Mouse (Mus musculus) hindbrain, embryonic 11.5 days (tissue): ENCODE data around the gene Tfrc. TPM values are rescaled to one million over a fixed set of nuclear protein-coding genes. Genes with fewer than 3 reads are reported as not detected.

Source experiments
- ATAC-seq: fragments of 200-750 bp; cut with Nextera tagmentation; 2 replicates; pipeline ENCODE4 v1.8.0; 2017; ENCODE audit warnings: mild to moderate bottlenecking, moderate TSS enrichment, moderate library complexity; ENCODE audit not compliant: low FRiP score
- DNase-seq: peaks from one replicate; pipeline ENCODE4 v3.0.0-alpha.2; 2015; ENCODE audit warnings: low spot score
- H3K27ac ChIP-seq: fragments of 300-500 bp; sonication (generic); 2 replicates; pipeline ENCODE4 v1.5.1; 2014; ENCODE audit warnings: mild to moderate bottlenecking, low read depth, low read length
- H3K27me3 ChIP-seq: fragments of 300-500 bp; sonication (generic); 2 replicates; pipeline ENCODE4 v1.6.1; 2014; ENCODE audit warnings: mild to moderate bottlenecking, low read length, moderate library complexity, mixed read lengths; ENCODE audit not compliant: control insufficient read depth, insufficient read depth
- H3K36me3 ChIP-seq: fragments of 300-500 bp; sonication (generic); 2 replicates; pipeline ENCODE4 v1.6.1; 2014; ENCODE audit warnings: mild to moderate bottlenecking, low read length, moderate library complexity, mixed read lengths; ENCODE audit not compliant: control insufficient read depth, insufficient read depth
- H3K4me1 ChIP-seq: fragments of 300-500 bp; sonication (generic); replicated peaks from 2 replicates; pipeline ENCODE4 v1.6.1; 2014; ENCODE audit warnings: low read length, mixed read lengths; ENCODE audit not compliant: control insufficient read depth, insufficient read depth
- H3K4me2 ChIP-seq: fragments of 300-500 bp; sonication (generic); replicated peaks from 2 replicates; pipeline ENCODE4 v1.6.1; 2014; ENCODE audit warnings: mild to moderate bottlenecking, low read depth, low read length
- H3K4me3 ChIP-seq: fragments of 300-500 bp; sonication (generic); 2 replicates; pipeline ENCODE4 v1.5.1; 2014; ENCODE audit warnings: low read depth, low read length
- H3K9ac ChIP-seq: fragments of 300-500 bp; sonication (generic); 2 replicates; pipeline ENCODE4 v1.6.1; 2014; ENCODE audit warnings: low read depth, low read length
- H3K9me3 ChIP-seq: fragments of 300-500 bp; sonication (generic); 2 replicates; pipeline ENCODE4 v1.6.1; 2016; ENCODE audit warnings: low read length; ENCODE audit not compliant: control insufficient read depth
- WGBS: fragments of 180-500 bp; shearing (Covaris S2); extraction: QIAGEN DNeasy Blood & Tissue Kit; methylation state at CpG from one replicate; pipeline ENCODE4 v1.1.7; 2014; 5-methylcytosine and 5-hydroxymethylcytosine counted together
- polyA plus RNA-seq: library from polyadenylated mRNA; unstranded; fragments of >200 nt; fragmentation: Nextera tagmentation; extraction: Ambion mirVana; gene quantifications from 2 replicates; pipeline ENCODE4 v1.2.1, GENCODE M21; 2014

Gene Tfrc
- polyA plus RNA-seq, 1 experiment from 2014 or later: 59.0 TPM

DNA sequence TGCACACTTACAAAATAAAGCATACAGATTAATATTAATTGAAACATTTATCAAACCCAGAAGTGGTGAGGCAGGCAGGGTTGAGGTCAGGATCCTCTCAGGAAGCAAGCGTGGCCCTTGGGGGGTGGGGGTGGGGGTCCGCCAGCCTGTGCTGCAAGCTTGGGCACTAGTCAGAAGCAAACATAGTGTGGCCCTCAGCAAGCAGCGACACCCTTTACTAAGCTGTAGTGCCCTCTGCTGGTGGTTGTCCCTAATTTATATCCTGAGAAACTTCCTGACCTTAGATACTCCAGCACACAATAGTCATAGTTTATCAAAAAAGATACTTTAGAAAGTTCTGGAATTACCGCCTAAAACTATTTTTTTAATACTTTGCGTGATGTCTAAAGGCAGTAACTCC, 73.5 kb downstream of the Tfrc start:
- Histone ChIP-seq H3K4me3 (no peak overlapping the region), H3K4me2 (no peak overlapping the region), H3K27ac (no peak overlapping the region), H3K4me1 (no peaks in the 10 kb centered on the region), H3K9ac (no peak overlapping the region), H3K27me3 (no peaks in the 10 kb centered on the region), H3K9me3 (no peaks in the 10 kb centered on the region), H3K36me3 (no peaks in the 10 kb centered on the region)
- 39% methylated on average over 5 of the region's 5 CpGs for WGBS
- DNase-seq (peak; percentile 86), ATAC-seq (no peak)

Other genes with a start within 250 kb of the Tfrc start
- not detected in 2 replicates for gene Tm4sf19, start 208.4 kb upstream of the Tfrc start, polyA plus RNA-seq
- gene Tctex1d2, start 189.2 kb upstream of the Tfrc start, polyA plus RNA-seq: 30.9 and 31.1 TPM in 2 replicates
- gene Pcyt1a, start 178.0 kb upstream of the Tfrc start, polyA plus RNA-seq: 41.8 and 41.9 TPM in 2 replicates
- gene Slc51a, start 121.0 kb upstream of the Tfrc start, polyA plus RNA-seq: 0.25 and 0.29 TPM in 2 replicates
- not detected in 2 replicates for gene Zdhhc19, start 112.7 kb upstream of the Tfrc start, polyA plus RNA-seq
- gene Tnk2, start 35.0 kb downstream of the Tfrc start, polyA plus RNA-seq: 5.2 and 7.0 TPM in 2 replicates
- 0.11 and 0.22 TPM in 2 replicates for gene Muc4, start 127.0 kb downstream of the Tfrc start, polyA plus RNA-seq
- gene Muc20, start 188.5 kb downstream of the Tfrc start, polyA plus RNA-seq: not detected in 2 replicates
- not detected in 2 replicates for gene Smbd1, start 201.6 kb downstream of the Tfrc start, polyA plus RNA-seq